Mouse (Mus musculus): ENCODE data around the gene Brap. TPM values are rescaled to one million over a fixed set of nuclear protein-coding genes. Genes with fewer than 3 reads are reported as not detected.
A peak's percentile ranks its signal among the peaks of the same experiment; 100 is the strongest.

The Brap gene
- total and polyA plus RNA-seq, 3 experiments: 40.3 to 176 (median 42.4) TPM

GRCm38 (mm10) chr5:121700496-121700895, 40.1 kb downstream of the Brap start:
- peaks cover 0 to 7% of the 10 kb centered on the region in 2 experiments; a peak in 2 of 4 replicates for H3K36me3 ChIP-seq (ENCODE audit: control insufficient read depth in 1 of 2, insufficient read depth in 2 of 2, low read length in 2 of 2)
- H3K79me2 ChIP-seq (ENCODE audit: control insufficient read depth, insufficient read depth, low read length, poor library complexity): no peaks in the 10 kb centered on the region
- no peaks in the 10 kb centered on the region for H3K27me3 ChIP-seq (ENCODE audit: control insufficient read depth in 1 of 2, insufficient read depth in 2 of 2, low read length in 2 of 2)
- H3K4me3 ChIP-seq (ENCODE audit: control insufficient read depth in 1 of 2, insufficient read depth in 1 of 2, low read depth in 2 of 2, low read length in 2 of 2): no peak overlapping the region
- peaks cover 7 to 10% of the 10 kb centered on the region in 2 experiments; a peak in 3 of 4 replicates for H3K4me1 ChIP-seq (ENCODE audit: control insufficient read depth in 1 of 2, insufficient read depth in 2 of 2, low read length in 2 of 2)
- no peak overlapping the region for H3K9ac ChIP-seq (ENCODE audit: control insufficient read depth, low read depth, low read length, poor library complexity, severe bottlenecking)
- H3K9me3 ChIP-seq (replicated peaks; ENCODE audit: insufficient read depth, low read length): no peaks in the 10 kb centered on the region
- no peak overlapping the region for H3K27ac ChIP-seq (ENCODE audit: control insufficient read depth, low read depth, low read length)
- no peak for DNase-seq (ENCODE audit: low read depth, low spot score)
- no peak for TF ChIP-seq CHD1 (IDR thresholded peaks at IDR 0.05; ENCODE audit: low read depth, low read length)
- no peak for TF ChIP-seq MYB (IDR thresholded peaks at IDR 0.05; ENCODE audit: low read depth, low read length)
- no peak for TF ChIP-seq MXI1 (IDR thresholded peaks at IDR 0.05; ENCODE audit: low read depth, low read length)
- no peak for TF ChIP-seq ZMIZ1 (IDR thresholded peaks at IDR 0.05; ENCODE audit: low read depth, low read length)
- no peak for TF ChIP-seq TCF12 (IDR thresholded peaks at IDR 0.05; ENCODE audit: low read depth, low read length)
- TF ChIP-seq E2F4 (IDR thresholded peaks at IDR 0.05; ENCODE audit: borderline replicate concordance, low read depth, low read length): no peak
- TF ChIP-seq GABPA (IDR thresholded peaks at IDR 0.05; ENCODE audit: low read depth, low read length): no peak
- TF ChIP-seq ELF1 (IDR thresholded peaks at IDR 0.05; ENCODE audit: low read depth, low read length): no peak

DNA sequence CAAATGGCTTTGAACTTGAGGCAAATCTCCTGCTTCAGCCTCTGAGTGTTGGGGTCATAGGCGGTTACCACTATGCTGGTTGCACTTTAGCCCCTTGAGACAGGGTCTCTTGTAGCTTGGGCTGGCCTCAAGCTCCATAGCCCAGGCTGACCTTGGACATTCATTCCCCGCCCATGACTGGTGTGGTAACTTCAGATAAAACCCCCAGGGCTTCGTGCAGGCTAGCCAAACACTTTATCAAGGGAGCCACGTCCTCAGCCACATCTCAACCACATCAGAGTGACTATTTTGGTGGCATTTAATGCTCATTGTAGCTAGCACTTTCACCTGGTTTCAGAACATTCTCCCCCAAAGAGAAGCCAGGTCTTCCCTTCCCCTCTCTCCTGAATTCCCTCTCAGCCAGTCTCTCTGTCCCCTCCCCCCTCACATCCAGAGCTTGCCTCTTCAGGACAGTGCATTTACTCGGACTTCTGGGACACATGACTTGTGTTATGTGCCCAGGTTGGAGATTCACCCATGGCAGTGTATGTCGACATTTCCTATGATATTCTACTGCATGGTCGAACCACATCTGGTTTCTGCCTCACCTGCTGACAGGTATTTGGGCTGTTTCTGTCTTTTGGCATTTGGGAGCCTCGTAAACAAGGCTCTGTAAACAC, 40.9 kb downstream of the Brap start:
- peak overlapping the region; percentile 39; the same call in 1 of the 2 replicates for H3K27ac ChIP-seq (ENCODE audit: control insufficient read depth, low read depth, low read length)
- H3K36me3 ChIP-seq (ENCODE audit: control insufficient read depth in 1 of 2, insufficient read depth in 2 of 2, low read length in 2 of 2): peaks cover 0 to 7% of the 10 kb centered on the region in 2 experiments; a peak in 2 of 4 replicates
- H3K27me3 ChIP-seq (ENCODE audit: control insufficient read depth in 1 of 2, insufficient read depth in 2 of 2, low read length in 2 of 2): no peaks in the 10 kb centered on the region
- H3K9me3 ChIP-seq (replicated peaks; ENCODE audit: insufficient read depth, low read length): no peaks in the 10 kb centered on the region
- H3K4me1 ChIP-seq (ENCODE audit: control insufficient read depth in 1 of 2, insufficient read depth in 2 of 2, low read length in 2 of 2): peaks cover 7 to 10% of the 10 kb centered on the region in 2 experiments; a peak in 3 of 4 replicates
- peak overlapping the region; percentile 23; the same call in 1 of the 2 replicates for H3K9ac ChIP-seq (ENCODE audit: control insufficient read depth, low read depth, low read length, poor library complexity, severe bottlenecking)
- H3K79me2 ChIP-seq (ENCODE audit: control insufficient read depth, insufficient read depth, low read length, poor library complexity): no peaks in the 10 kb centered on the region
- H3K4me3 ChIP-seq (ENCODE audit: control insufficient read depth in 1 of 2, insufficient read depth in 1 of 2, low read depth in 2 of 2, low read length in 2 of 2): peak overlapping the region; percentile 19 to 32; a peak in 3 of 4 replicates
- TF ChIP-seq EP300 (IDR thresholded peaks at IDR 0.05; ENCODE audit: low read depth in 1 of 2, low read length in 2 of 2) (peak; percentile 69 to 74), ETS1 (IDR thresholded peaks at IDR 0.05; ENCODE audit: low read depth, low read length) (0 out of 2 replicates have a peak, but pooled peaks have one; percentile 25), ELF1 (IDR thresholded peaks at IDR 0.05; ENCODE audit: low read depth, low read length) (no peak), TAL1 (IDR thresholded peaks at IDR 0.05; ENCODE audit: low read length) (peak; percentile 70), GATA1 (IDR thresholded peaks at IDR 0.05; ENCODE audit: low read depth, low read length) (peak; percentile 55), TCF12 (IDR thresholded peaks at IDR 0.05; ENCODE audit: low read depth, low read length) (peak; percentile 85), POLR2AphosphoS5 (IDR thresholded peaks at IDR 0.05; ENCODE audit: borderline replicate concordance, low read depth, low read length) (no peak), CTCF (IDR thresholded peaks at IDR 0.05 in 2 of 3, conservative IDR thresholded peaks at IDR 0.05 in 1 of 3; ENCODE audit: control insufficient read depth in 1 of 3, insufficient read depth in 1 of 3, low read depth in 2 of 3, low read length in 3 of 3, poor library complexity in 1 of 3, severe bottlenecking in 1 of 3) (no peak)
- peak; percentile 56 for DNase-seq (ENCODE audit: low read depth, low spot score)

Measured in MEL (cell line).